Mouse (Mus musculus): ENCODE measurements around the gene Cdk17.

The Cdk17 gene

DNA sequence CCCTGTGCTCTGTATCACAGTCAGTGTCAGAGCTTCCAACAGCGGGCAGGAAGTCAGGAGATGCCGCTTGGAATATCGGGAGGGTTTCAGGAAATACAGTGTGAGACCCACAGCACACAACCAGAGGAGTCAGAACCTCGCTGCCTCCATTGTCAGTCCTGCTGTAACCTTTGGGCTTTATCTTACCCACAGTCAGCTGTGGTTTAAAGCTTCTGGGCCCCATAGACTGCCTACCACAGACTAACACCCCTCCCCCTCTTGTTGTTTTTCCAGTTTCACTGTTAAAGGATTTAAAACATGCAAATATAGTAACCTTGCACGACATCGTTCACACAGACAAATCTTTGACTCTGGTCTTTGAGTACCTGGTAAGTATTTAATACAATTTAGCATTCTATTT is 65.1 kb downstream of the Cdk17 start:
- peak in 1 of 2 experiments; percentile 33 for DNase-seq (ENCODE audit: low read depth in 2 of 2, low spot score in 2 of 2)

DNA sequence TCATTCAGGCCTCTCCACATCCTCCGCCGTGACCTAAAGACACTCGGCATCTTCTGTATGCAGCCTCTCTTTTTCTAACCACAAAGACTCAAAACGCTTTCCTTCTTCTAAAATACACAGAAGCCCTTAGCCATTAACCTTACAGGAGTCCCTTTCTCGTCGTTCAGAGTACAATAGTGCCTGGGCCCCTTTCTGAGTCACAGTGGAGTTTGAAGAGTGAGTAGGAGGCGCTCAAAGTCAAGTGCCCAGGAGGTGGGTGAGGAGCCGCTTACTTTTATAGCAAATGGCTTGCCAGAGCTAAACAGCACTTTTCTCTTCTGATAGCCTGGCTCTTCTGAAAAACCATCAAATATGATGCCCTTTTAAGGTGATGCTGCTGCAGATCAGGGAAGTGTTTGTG is 67.2 kb downstream of the Cdk17 start:
- peak; percentile 39 to 56 for DNase-seq (ENCODE audit: low read depth in 2 of 2, low spot score in 2 of 2)

DNA sequence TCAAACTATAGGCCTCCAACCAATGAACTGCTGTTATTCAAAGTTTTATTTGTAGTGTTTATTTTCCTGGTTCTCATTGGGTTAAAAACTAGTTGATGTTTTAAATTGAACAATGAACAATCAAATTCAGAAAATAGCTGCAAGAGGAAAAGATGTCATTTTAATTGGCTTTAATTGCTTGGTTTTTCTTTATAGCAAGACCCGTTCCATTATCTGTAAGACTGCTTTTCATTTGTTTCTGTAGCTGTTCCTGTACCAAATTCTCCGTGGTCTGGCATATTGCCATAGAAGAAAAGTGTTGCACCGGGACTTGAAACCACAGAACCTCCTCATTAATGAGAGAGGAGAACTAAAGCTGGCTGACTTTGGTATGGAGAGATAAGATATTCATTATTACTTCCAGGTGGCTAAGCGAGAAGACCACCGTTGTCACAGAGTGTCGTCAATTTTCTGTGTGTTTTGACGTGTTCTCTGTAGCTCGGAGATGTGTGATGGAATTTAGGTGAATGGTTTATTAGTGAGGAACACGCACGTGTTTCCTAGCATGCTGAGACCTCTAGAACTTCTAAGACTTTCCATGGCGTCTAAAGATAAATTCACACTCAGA is 67.8 kb downstream of the Cdk17 start:
- no peak for DNase-seq (ENCODE audit: low read depth in 2 of 2, low spot score in 2 of 2)

- no peak for DNase-seq (ENCODE audit: low read depth in 2 of 2, low spot score in 2 of 2)
Observed at GRCm38 (mm10) chr10:93231490-93231889, 70.8 kb downstream of the Cdk17 start.

DNA sequence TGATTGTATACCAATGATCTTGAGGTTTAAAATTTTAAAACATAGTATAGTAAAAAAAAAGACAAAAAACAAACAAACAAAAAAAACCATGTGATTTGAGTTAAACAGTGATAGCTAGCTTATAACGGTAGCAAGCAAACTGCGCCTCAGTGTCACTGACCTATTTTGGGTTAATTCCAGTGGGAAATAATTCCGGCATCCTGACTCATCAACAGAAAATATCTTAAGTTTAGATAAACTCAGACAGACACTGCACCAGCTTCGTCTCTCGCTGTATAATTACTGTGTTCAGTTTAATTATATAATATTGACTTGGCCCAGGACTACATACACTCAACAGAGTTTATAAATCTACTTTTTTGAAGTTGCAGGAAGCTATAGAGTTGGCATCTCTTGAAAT is 71.2 kb downstream of the Cdk17 start:
- DNase-seq (ENCODE audit: low read depth in 2 of 2, low spot score in 2 of 2): no peak

DNA sequence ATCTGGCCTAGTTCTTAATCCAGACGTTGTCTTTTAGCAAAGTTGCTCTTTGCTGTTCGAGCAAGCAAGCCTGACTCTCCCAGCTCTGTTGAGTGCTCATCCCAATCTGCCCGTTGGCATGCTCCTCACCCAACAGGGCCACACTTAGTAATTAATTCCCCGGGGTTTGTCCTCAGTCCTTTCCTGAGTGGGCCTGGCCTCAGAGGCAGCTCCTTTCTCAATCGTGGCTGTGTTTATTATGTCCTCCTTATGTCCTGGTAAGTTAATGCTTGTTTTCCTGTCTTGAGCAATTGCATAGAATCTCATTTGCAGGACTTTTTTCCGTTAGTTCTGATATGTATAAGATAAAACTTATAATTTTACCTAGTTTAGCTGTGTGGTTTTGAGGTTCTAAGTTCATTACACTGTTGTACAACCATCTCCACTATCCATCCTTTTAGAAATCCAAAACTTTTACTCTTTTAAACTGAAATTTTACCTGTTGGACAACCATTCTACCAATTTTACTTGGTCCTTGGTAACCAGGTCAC is 73.1 kb downstream of the Cdk17 start:
- no peak for DNase-seq (ENCODE audit: low read depth in 2 of 2, low spot score in 2 of 2)

DNA sequence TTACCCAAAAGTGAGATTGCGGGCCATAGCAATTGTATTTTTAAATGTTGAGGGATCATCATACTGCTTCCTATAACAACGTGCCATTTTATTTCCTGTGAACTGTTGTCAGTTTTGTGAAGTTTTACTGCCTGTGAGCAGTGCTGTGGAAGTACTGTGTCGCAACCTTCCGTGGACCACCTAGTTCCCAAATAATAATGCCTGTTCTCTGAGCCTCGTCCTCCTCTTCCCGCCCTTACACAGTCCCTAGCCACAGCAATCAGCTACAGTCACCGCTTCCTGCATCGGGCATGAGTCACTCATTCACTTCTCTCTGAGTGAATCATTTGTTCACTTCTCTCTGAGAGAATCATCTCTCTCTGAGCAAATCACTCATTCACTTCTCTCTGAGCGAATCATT is 74.0 kb downstream of the Cdk17 start:
- no peak for DNase-seq (ENCODE audit: low read depth in 2 of 2, low spot score in 2 of 2)

- no peak for DNase-seq (ENCODE audit: low read depth in 2 of 2, low spot score in 2 of 2)
Observed at GRCm38 (mm10) chr10:93239201-93239806, 78.6 kb downstream of the Cdk17 start.

DNA sequence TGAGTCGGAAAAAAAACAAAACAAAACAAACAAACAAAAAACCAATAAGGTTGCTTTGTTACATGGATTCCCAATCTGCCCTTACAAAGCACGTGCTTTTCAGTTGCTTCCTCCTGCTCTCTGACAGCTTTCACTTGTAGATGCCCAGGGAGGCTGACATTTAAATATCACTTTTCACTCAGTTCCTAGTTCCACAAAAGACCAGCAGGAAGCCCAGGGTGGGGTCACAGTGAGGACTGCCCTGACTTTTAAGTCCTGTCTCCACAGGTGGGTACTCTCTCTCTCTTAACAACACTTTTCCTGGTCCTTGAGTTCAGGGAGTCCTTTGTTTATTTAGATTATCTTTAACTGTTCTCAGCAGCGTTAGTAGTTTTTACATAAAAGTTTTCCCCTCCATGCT is 81.5 kb downstream of the Cdk17 start:
- no peak for DNase-seq (ENCODE audit: low read depth in 2 of 2, low spot score in 2 of 2)

DNA sequence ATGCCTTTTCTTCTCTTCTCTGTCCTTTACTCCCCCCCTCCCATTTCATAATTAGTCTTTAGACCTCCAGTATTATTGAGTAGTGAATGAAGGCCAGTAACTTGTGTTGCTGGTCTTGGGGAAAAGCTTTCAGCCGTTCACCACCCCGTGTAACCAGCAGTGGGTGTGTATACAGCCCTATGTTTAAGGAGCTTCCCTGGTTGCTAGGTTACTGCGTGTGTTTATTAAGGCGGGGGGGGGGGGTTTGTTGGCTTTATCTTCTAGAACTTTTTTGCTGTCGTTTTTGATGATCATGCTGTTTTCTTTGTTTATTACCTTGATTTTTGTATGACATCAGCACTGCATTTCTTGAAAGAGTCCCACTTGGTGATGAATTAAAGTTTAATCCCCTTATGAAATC is 82.2 kb downstream of the Cdk17 start:
- no peak for DNase-seq (ENCODE audit: low read depth in 2 of 2, low spot score in 2 of 2)

DNA sequence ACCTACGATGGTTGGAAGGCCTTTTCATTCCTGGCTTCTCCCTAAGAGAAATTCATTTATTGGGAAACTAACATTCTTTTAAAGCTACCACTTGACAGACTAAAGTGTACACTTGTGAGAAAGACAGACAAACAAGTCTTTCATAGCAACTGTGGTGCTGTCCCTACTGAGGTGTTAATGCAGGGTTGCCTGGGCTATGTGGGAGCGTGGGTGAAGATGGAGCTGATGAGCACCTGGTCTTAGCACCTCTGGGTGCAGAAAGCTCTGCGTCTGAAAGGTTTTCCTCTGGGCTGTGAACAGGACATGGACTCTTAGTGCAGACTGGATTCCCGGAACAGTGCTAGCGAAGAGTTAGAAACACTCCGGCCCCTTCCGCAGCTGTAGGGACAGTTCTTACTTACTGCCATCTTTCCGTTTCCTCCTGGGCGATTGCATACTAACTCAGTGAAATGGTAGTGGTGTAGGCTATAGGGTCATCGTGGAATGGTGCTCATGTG is 83.6 kb downstream of the Cdk17 start:
- DNase-seq (ENCODE audit: low read depth in 2 of 2, low spot score in 2 of 2): no peak

- DNase-seq (ENCODE audit: low read depth in 2 of 2, low spot score in 2 of 2): no peak
Observed at GRCm38 (mm10) chr10:93246185-93246920, 85.7 kb downstream of the Cdk17 start.

DNA sequence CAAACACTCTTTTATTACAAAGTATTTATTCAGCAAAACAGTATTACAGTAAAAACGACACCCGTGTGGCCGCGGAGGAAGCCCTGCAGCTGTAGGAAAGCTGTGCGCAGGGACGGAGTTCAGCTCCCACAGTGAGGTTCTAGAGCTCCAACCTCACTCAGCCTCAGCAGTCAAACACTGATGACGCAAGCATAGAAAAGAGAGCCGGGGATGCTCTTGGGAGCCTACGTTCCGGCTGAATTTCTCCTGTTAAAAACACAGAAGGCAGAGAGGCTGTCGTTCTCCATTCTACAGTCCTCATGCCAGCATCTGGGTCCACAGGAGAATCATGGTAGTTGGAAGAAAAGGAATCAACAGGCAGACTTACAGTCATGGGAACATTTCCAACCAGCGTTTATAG is 86.7 kb downstream of the Cdk17 start:
- no peak for DNase-seq (ENCODE audit: low read depth in 2 of 2, low spot score in 2 of 2)

DNA sequence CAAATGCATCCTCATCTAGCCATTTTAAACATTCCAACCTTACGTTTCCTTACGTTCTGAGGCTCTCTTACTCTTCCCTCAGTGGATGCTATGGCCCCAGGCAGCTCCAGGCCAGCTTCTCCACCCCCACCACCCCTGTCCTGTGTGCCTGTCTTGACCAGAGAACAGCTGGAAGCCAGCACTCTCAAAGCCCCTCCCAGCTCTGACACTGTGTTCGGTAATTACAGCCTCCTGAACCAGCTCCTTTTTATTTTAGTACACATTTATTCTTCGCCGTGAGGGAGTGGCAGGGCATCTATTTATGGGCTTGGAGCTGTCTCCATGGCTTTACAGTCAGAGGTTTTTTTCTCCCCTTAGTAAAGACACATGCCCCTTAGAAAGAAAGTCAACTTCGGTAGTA is 87.2 kb downstream of the Cdk17 start:
- no peak for DNase-seq (ENCODE audit: low read depth in 2 of 2, low spot score in 2 of 2)

DNA sequence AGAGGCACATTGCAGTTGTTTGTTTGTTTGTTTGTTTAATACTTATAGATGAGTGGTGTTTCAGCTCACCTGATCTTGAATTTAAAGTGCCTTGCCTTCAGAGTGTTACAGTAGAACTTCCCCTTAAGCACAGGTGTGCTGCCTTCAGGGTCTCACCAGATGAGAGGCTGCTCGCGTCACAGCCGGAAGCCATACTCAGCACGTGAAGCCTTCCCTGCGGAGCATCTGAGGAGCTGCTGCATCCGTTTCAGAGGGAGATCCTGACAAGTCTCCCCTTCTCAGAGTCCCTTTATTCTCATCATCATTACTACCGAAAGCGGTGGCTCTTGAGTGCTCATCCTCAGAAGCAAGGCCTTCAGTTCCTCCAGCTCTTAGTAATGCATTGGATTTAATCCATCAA is 87.7 kb downstream of the Cdk17 start:
- no peak for DNase-seq (ENCODE audit: low read depth in 2 of 2, low spot score in 2 of 2)

DNA sequence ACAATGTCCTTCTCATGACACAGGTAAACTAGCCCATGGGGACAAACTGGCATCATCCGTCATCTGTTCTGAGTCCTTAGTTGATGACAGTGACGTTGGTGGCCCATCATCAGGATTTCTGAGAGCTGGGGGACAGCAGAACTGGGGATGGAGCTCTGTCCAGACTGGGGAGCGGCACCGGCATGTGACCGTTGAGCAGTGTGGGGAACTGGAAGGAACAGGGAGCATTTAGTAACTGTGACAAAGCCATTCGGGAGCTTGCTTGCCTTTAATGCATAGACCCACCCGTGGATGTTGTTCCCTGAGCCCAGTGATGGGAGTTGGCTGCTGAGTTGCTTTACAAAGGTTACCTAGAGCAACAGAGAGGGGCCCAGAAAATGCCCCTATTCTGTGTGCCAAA is 89.2 kb downstream of the Cdk17 start:
- no peak for DNase-seq (ENCODE audit: low read depth in 2 of 2, low spot score in 2 of 2)

DNA sequence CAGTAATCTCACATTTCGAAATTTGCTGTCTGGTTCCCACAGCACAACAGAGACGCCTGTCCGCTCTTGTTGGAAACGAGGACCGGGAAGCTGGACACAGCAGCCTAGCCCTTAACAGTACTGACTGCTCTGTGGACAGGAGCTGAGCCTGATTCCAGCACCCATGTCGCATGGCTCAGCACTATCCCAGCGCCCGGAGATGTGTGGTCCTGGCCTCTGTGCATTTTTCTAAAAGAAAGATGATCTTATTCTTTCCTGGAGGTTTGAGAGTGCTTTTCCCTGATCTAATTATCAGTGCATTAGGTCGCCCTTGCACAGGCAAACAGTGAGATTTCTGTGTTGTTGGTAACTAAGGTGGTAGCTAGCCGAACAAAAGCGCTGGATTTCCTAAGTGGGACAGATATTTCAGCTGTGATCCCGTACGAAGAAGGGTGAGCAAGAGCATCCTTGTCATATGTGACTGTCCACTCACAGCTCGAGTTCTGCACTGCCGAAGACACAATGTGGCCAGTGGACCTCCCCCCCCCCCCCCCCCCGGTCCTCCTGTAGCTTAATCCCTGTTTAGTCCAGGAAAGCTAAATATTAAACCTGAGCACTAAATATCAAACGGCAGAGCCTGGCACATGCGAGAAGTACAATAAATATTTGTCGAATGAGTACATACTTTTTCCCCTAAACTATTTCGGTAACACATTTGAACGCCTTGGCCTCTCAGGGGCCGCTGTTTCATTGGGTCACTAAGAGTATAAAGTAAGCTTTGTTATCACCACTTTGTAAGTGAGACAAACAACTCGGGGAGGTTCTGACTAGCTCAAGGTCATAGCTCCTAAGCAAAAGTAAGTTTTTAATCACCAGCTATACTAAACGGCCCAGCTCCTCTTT is 90.0 kb downstream of the Cdk17 start:
- no peak for DNase-seq (ENCODE audit: low read depth in 2 of 2, low spot score in 2 of 2)

GRCm38 (mm10) chr10:93251426-93251825 is 90.8 kb downstream of the Cdk17 start:
- no peak for DNase-seq (ENCODE audit: low read depth in 2 of 2, low spot score in 2 of 2)

DNA sequence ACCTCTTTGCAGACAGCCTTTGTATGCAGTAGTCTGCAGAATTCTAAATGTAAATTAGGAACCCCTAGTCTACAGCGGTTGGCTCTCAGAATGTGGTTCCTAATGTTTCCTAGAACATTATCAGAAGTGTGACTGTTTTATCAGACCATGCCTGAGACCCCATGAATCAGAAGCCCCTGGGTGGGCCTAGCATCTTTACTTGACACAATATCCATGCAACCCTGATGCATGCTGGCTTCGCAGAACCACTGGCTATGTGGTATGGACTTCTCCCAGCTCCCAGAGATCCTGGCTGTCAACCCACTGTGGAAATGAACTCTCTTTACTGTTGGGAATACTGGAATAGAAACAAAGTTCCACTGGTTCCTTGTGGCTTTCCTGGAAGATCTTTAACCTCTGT is 92.0 kb downstream of the Cdk17 start:
- no peak for DNase-seq (ENCODE audit: low read depth in 2 of 2, low spot score in 2 of 2)

DNA sequence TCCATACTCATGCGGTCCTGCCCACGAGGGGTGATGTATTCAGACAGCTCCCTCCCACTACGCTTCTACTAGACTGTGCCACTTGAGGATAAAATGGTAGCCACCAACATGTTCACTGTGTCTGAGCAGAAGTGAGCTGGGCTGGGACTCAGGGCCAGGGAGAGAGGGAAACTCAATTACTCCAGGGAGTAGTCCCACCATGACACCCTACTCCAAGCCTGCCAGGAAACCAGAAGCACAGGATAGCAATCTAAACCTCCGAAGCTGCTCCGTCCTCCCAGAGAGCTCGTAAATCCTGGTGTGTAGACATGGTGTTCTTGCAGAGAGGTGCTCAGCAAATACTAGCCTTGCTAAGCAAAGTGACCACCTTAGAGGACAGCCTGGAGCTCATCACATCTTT is 92.5 kb downstream of the Cdk17 start:
- DNase-seq (ENCODE audit: low read depth in 2 of 2, low spot score in 2 of 2): no peak

DNA sequence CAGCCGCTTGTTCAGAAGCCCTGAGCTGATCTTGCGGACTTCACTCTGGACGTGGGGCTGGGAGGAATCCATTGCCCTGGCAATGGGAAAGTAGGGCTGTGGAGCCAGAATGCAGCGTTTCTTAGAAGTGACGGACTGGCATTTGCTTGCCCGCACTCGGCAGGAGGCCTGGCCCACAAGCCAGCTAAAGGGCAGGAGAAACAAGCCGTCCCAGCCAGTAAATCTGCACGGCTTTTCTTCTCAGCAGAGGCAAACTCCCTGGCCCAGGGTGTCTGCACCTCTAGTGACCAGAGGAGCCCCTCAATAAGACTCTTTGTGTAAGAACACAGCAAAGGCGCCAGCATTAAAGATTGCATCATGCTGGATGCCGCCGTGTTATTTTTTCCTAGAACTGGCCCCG is 94.6 kb downstream of the Cdk17 start:
- DNase-seq (ENCODE audit: low read depth in 2 of 2, low spot score in 2 of 2): no peak
